Mouse (Mus musculus) B cell, adult 62 days (primary cell): ENCODE results near the gene Abhd16b. TPM values are rescaled to one million over a fixed set of nuclear protein-coding genes. Genes with fewer than 3 reads are reported as not detected.

Experiments used
- total RNA-seq: library from RNA; stranded (reverse); gene quantifications from 4 replicates; pipeline ENCODE4 v1.2.4, GENCODE M21; 2023

Abhd16b gene
- 0.54 TPM in 1 of 4 replicates, not detected in the others for total RNA-seq

GRCm38 (mm10) chr2:181493156-181493927 is at the start of gene Abhd16b:
Gene Abhd16b, plus strand, starts transcription at chr2:181493206.

GRCm38 (mm10) chr2:181459153-181459672 is 33.8 kb upstream of the Abhd16b start, which contains the start of gene Zbtb46:
Gene Zbtb46, minus strand, starts transcription at chr2:181459426.

DNA sequence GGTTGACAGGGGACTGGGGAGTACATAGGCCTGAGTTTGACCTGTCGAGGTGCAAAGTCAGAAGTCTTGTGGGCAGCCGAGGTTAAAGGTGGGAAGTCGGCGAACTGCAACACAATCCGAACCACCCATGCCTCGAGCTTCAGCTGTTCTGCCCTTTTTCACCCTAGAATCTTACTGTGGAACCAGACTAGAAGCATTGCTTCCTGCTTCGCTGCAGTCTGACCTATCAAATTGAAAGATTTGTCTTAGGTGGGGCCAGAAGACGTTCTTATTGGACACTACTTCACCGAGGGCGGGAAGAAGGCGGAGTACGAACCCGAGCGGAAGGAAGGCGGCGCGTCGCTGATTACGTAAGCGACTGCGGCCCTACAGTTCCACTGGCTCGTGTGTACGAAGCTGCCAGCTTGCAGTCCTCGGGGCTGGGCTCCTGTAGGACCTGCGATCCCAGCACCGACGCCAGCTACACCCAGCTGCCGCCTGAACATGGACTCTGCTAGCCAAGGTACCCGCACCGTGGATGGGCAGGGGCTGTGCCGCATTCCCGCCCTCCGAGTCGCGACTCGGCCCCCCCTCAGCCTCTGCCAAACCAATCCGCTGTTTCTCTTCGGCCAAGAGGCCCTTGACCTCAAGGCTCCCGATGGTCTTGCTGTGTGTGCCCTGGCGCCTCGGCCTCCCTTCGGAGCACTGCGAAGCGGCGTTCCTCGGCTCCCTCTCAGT is 4.0 kb downstream of the Abhd16b start, which contains the start of gene Tpd52l2:
TSS of gene Tpd52l2 (plus strand) at position 312 of the 717 bp plus-strand sequence.

DNA sequence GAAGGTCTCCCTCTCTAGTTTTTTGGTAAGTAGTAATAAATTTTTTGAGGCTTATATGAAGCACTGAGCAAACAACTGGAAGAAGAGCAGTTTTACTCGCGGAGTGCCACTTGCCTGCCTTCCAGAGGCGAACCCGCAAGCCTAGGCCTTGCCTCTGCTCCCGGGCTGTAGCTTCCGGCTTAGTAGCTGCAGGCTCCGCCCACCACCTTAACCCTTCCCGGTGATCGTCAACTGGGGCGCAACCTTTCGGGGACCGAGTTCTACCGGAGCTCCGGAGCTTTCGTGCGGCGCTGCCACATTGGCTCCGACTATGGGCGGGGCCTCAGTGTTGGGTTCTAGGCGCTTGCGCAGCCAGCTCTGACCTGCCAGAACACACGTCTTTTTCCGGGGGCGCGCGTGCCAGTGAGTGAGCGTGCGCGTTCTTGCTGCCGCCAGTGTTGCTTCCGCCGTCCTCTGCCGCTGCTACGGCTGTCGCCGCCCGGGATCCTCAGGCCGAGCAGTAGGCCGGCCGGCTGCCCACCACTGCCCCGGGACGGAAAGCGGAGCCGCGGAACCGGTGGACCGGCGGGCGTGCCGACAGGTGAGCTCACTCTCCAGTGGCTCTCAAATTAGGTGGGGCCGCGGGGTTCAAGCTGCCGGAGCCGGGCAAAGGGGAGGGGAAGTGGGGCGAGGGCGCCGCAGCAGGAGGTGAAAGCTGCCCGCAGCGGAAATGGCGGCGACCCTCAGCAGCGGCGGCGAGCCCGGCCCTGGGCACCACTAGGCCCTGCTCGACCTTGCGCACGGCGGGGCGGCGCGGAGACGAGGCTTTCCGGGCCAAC is 27.3 kb downstream of the Abhd16b start, which contains the start of gene Dnajc5:
TSS of gene Dnajc5 (plus strand) at position 368 of the 818 bp plus-strand sequence.

Other genes with a start within 250 kb of the Abhd16b start
- 53.9 to 59.9 TPM (median 57.6 TPM) in 4 replicates for gene Gmeb2, start 205.2 kb upstream of the Abhd16b start, total RNA-seq
- not detected in 4 replicates for gene Stmn3, start 178.7 kb upstream of the Abhd16b start, total RNA-seq
- gene Rtel1, start 173.5 kb upstream of the Abhd16b start, total RNA-seq: 117 to 125 TPM (median 117 TPM) in 4 replicates
- 69.0 to 80.3 TPM (median 72.6 TPM) in 4 replicates for gene Zgpat, start 128.3 kb upstream of the Abhd16b start, total RNA-seq
- gene Arfrp1, start 127.8 kb upstream of the Abhd16b start, total RNA-seq: 80.6 to 90.5 TPM (median 89.1 TPM) in 4 replicates
- gene Lime1, start 113.1 kb upstream of the Abhd16b start, total RNA-seq: 51.3 to 57.5 TPM (median 54.5 TPM) in 4 replicates
- 0.78 to 2.7 TPM (median 0.97 TPM) in 4 replicates for gene Zbtb46, start 33.8 kb upstream of the Abhd16b start, total RNA-seq
- 76.1 to 88.7 TPM (median 83.7 TPM) in 4 replicates for gene Tpd52l2, start 3.9 kb downstream of the Abhd16b start, total RNA-seq
- 114 to 126 TPM (median 121 TPM) in 4 replicates for gene Dnajc5, start 27.3 kb downstream of the Abhd16b start, total RNA-seq
- gene Uckl1, start 91.7 kb downstream of the Abhd16b start, total RNA-seq: 154 to 176 TPM (median 155 TPM) in 4 replicates
- gene Prpf6, start 98.7 kb downstream of the Abhd16b start, total RNA-seq: 57.2 to 63.1 TPM (median 59.7 TPM) in 4 replicates
- 43.7 to 53.6 TPM (median 48.1 TPM) in 4 replicates for gene Zfp512b, start 99.6 kb downstream of the Abhd16b start, total RNA-seq
- gene Samd10, start 106.0 kb downstream of the Abhd16b start, total RNA-seq: 11.7 to 13.1 TPM (median 13.0 TPM) in 4 replicates
- not detected in 4 replicates for gene Gm29797, start 163.8 kb downstream of the Abhd16b start, total RNA-seq
- not detected in 4 replicates for gene Sox18, start 178.4 kb downstream of the Abhd16b start, total RNA-seq
- gene Tcea2, start 187.1 kb downstream of the Abhd16b start, total RNA-seq: 23.0 to 25.8 TPM (median 23.3 TPM) in 4 replicates
- 147 to 159 TPM (median 155 TPM) in 4 replicates for gene Rgs19, start 200.8 kb downstream of the Abhd16b start, total RNA-seq
- gene Lkaaear1, start 205.2 kb downstream of the Abhd16b start, total RNA-seq: not detected in 4 replicates
- gene Oprl1, start 221.8 kb downstream of the Abhd16b start, total RNA-seq: 0.42 to 1.0 TPM (median 0.80 TPM) in 4 replicates